Mouse (Mus musculus) bone marrow, adult 2 months (tissue): ENCODE measurements around the gene Ebf4.

Source experiments
- CTCF ChIP-seq: fragments of 200-500 bp; IDR thresholded peaks from 2 replicates; pipeline ENCODE4 v1.5.1; 2011; ENCODE audit warnings: low read length, control low read depth; ENCODE audit not compliant: control insufficient read depth, insufficient read depth
- POLR2A ChIP-seq: fragments of 200-500 bp; IDR thresholded peaks from 2 replicates; pipeline ENCODE4 v1.6.1; 2011; ENCODE audit warnings: low read depth, mild to moderate bottlenecking, control low read depth, low read length, borderline replicate concordance; ENCODE audit not compliant: control insufficient read depth

- no peak for TF ChIP-seq CTCF
- no peak for TF ChIP-seq POLR2A
Measured at GRCm38 (mm10) chr2:130353889-130354288, 58.9 kb downstream of the Ebf4 start.
